Mouse (Mus musculus): Measurements from ENCODE around the gene Chn2. TPM values are rescaled to one million over a fixed set of nuclear protein-coding genes. Genes with fewer than 3 reads are reported as not detected.
A peak's percentile ranks its signal among the peaks of the same experiment; 100 is the strongest.

Chn2 gene
- polyA plus RNA-seq, 1 experiment from 2014 or later = 12.4 TPM

DNA sequence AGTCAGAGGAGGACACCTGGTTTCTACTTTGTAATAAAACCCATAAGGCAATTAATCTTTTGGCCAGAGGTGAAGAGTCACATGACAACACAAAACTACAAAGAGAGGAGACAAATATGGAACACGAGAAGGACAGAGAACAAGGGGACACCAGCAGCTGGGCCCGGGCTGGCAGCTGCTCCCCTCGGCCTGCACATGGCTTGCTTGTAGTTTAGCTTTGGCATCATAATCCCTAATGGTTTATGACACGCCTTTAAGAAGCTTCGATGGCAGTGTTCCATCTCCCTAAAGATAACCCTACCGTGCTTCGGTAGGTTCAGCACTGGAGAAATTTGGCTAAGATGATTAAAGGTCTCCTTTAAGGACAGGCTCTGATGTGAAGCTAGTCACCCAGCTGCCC is 225.2 kb downstream of the Chn2 start:
- Histone ChIP-seq H3K4me2 (replicated peaks) (no peak overlapping the region), H3K9ac (no peak overlapping the region), H3K4me1 (no peaks in the 10 kb centered on the region), H3K4me3 (no peak overlapping the region), H3K9me3 (no peaks in the 10 kb centered on the region), H3K27me3 (no peaks in the 10 kb centered on the region), H3K27ac (no peak overlapping the region), H3K36me3 (no peaks in the 10 kb centered on the region)
- WGBS = 50% methylated on average over 7 of the region's 7 CpGs
- peak; percentile 40; the same call in 1 of the 2 replicates for ATAC-seq (ENCODE audit: low FRiP score, low read depth)

GRCm38 (mm10) chr6:54265384-54265783 is 226.0 kb downstream of the Chn2 start:
- ATAC-seq (ENCODE audit: low FRiP score, low read depth) = no peak
- WGBS = 93% methylated on average over 6 of the region's 6 CpGs

DNA sequence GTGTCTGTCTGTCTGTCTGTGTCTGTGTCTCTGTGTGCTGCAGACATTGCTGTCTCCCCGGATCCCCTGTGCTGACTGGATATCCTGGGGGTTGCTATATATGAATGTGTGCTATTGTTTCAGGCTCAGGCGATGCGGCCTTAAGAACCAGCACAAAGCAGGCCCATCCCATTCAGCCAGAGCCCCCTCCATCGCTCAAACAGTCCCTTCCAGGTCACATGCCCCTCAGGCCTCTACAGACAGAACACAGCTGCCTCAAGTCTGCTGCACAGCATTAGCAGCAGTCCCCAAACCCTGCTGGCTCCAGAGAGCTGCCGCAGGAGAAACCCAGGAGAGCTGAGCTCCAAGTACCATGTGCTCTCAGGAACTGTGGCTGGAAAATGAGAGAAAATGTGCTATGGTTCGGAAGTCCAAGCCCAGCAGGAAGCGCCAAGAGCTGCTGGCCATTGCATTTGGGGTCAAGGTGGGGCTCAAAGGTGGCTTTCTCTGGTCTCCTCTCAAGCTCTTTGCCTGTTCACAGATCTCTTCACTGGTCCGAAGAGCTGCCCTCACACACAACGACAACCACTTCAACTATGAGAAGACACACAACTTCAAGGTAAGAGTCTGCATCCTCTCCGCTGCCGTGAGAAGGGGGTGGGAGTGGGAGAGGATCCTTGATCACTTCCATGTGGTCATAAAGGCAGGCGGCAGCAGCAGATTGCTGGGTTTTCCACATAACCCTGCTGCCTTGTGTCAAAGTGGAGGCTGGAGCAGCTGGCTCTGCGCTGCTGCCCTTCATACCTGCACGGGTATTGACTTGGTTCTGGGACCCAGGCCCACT is 233.4 kb downstream of the Chn2 start:
- peak overlapping the region; percentile 29 for H3K4me2 ChIP-seq (replicated peaks)
- H3K36me3 ChIP-seq = no peaks in the 10 kb centered on the region
- peaks cover 43% of the 10 kb centered on the region for H3K4me1 ChIP-seq
- H3K27ac ChIP-seq = peak overlapping the region; percentile 55
- WGBS = 34% methylated on average over 14 of the region's 14 CpGs
- no peaks in the 10 kb centered on the region for H3K9me3 ChIP-seq
- no peaks in the 10 kb centered on the region for H3K27me3 ChIP-seq
- H3K4me3 ChIP-seq = peak overlapping the region; percentile 5
- H3K9ac ChIP-seq = 0 out of 2 replicates have a peak overlapping the region, but pooled peaks have one; percentile 19
- peak; percentile 77 for ATAC-seq (ENCODE audit: low FRiP score, low read depth)

More at GRCm38 (mm10) chr6:54265384-54265783, 226.0 kb downstream of the Chn2 start:
- Histone ChIP-seq H3K4me2 (replicated peaks) (no peak overlapping the region), H3K27ac (no peak overlapping the region), H3K27me3 (no peaks in the 10 kb centered on the region), H3K9me3 (no peaks in the 10 kb centered on the region), H3K9ac (no peak overlapping the region), H3K36me3 (no peaks in the 10 kb centered on the region), H3K4me3 (no peak overlapping the region), H3K4me1 (no peaks in the 10 kb centered on the region)

- 0 out of 2 replicates have a peak overlapping the region, but pooled peaks have one; percentile 19 for H3K9ac ChIP-seq
- H3K4me2 ChIP-seq (replicated peaks) = peak overlapping the region; percentile 29
- H3K4me3 ChIP-seq = peak overlapping the region; percentile 5
- peaks cover 49% of the 10 kb centered on the region for H3K4me1 ChIP-seq
- H3K27me3 ChIP-seq = no peaks in the 10 kb centered on the region
- no peaks in the 10 kb centered on the region for H3K9me3 ChIP-seq
- 0 out of 2 replicates have a peak, but pooled peaks have one; percentile 4 for ATAC-seq (ENCODE audit: low FRiP score, low read depth)
- H3K27ac ChIP-seq = no peak overlapping the region
- WGBS = 38% methylated on average over 6 of the region's 6 CpGs
- no peaks in the 10 kb centered on the region for H3K36me3 ChIP-seq
These were observed 234.0 kb downstream of the Chn2 start for GRCm38 (mm10) chr6:54273379-54273730.

GRCm38 (mm10) chr6:54277234-54277633 is 237.9 kb downstream of the Chn2 start:
- no peak overlapping the region for H3K27ac ChIP-seq
- H3K9ac ChIP-seq = no peak overlapping the region
- H3K4me3 ChIP-seq = no peak overlapping the region
- H3K4me2 ChIP-seq (replicated peaks) = no peak overlapping the region
- no peak for ATAC-seq (ENCODE audit: low FRiP score, low read depth)
- WGBS = 89% methylated on average over 4 of the region's 4 CpGs
- H3K4me1 ChIP-seq = peaks cover 54% of the 10 kb centered on the region
- H3K9me3 ChIP-seq = no peaks in the 10 kb centered on the region
- no peaks in the 10 kb centered on the region for H3K27me3 ChIP-seq
- H3K36me3 ChIP-seq = no peaks in the 10 kb centered on the region

GRCm38 (mm10) chr6:54277828-54278227 is 238.5 kb downstream of the Chn2 start:
- no peak overlapping the region for H3K4me3 ChIP-seq
- peaks cover 48% of the 10 kb centered on the region for H3K4me1 ChIP-seq
- no peak overlapping the region for H3K27ac ChIP-seq
- no peaks in the 10 kb centered on the region for H3K27me3 ChIP-seq
- WGBS = 68% methylated on average over 5 of the region's 5 CpGs
- no peaks in the 10 kb centered on the region for H3K9me3 ChIP-seq
- H3K36me3 ChIP-seq = no peaks in the 10 kb centered on the region
- peak; percentile 58 for ATAC-seq (ENCODE audit: low FRiP score, low read depth)
- H3K4me2 ChIP-seq (replicated peaks) = no peak overlapping the region
- H3K9ac ChIP-seq = no peak overlapping the region

DNA sequence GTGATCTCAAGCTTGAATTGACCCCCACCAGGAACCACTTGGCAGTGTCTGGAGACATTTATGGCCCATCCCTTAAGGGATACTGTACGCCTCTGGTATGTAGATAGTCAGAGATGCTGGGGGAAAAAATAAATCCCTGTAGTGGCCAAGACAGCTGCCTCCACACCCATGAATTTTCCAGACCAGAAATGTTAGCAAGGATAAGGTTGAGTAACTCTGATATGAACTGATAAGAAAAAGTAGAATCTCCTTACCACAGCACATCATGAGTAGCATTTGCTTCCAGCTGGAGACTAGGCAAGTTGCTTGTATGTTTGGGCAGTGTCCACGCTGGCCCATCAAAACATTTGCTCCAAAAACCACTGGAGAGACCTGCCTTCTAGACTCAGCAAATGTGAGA is 239.3 kb downstream of the Chn2 start:
- no peak overlapping the region; the same call in 1 of the 2 replicates for H3K27ac ChIP-seq
- 78% methylated on average over 2 of the region's 2 CpGs for WGBS
- no peak overlapping the region for H3K9ac ChIP-seq
- no peaks in the 10 kb centered on the region for H3K9me3 ChIP-seq
- H3K4me1 ChIP-seq = peaks cover 41% of the 10 kb centered on the region
- H3K27me3 ChIP-seq = no peaks in the 10 kb centered on the region
- H3K4me3 ChIP-seq = no peak overlapping the region
- H3K4me2 ChIP-seq (replicated peaks) = no peak overlapping the region
- H3K36me3 ChIP-seq = no peaks in the 10 kb centered on the region
- no peak for ATAC-seq (ENCODE audit: low FRiP score, low read depth)

- 0 out of 2 replicates have a peak overlapping the region, but pooled peaks have one; percentile 10 for H3K27ac ChIP-seq
- WGBS = 61% methylated on average over 11 of the region's 11 CpGs
- H3K36me3 ChIP-seq = no peaks in the 10 kb centered on the region
- H3K9me3 ChIP-seq = no peaks in the 10 kb centered on the region
- H3K4me2 ChIP-seq (replicated peaks) = no peak overlapping the region
- no peak overlapping the region for H3K9ac ChIP-seq
- H3K4me1 ChIP-seq = peaks cover 33% of the 10 kb centered on the region
- no peak overlapping the region for H3K4me3 ChIP-seq
- ATAC-seq (ENCODE audit: low FRiP score, low read depth) = no peak
- H3K27me3 ChIP-seq = no peaks in the 10 kb centered on the region
These were observed 240.0 kb downstream of the Chn2 start for GRCm38 (mm10) chr6:54279391-54279790.

DNA sequence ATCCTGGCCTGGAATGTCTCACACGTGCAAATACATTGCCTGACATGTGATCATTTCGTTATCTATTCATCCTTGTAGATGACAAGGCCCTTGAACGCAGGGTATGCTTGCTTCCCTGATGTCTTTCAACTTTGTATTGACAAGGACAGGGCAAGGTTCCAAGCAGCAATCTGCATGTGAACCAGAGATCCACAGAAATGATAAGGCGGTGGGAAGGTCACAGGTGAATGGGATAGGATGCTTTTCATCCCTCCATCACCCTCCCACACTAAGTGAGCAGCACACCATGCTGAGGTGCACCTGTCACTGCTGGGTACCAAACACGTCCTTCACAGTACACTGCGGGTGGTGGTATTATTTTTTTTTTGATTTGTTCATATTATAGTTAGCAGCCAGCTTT is 240.9 kb downstream of the Chn2 start:
- no peaks in the 10 kb centered on the region for H3K9me3 ChIP-seq
- no peak overlapping the region for H3K9ac ChIP-seq
- H3K4me1 ChIP-seq = peaks cover 29% of the 10 kb centered on the region
- no peak overlapping the region for H3K4me2 ChIP-seq (replicated peaks)
- ATAC-seq (ENCODE audit: low FRiP score, low read depth) = no peak
- H3K27ac ChIP-seq = no peak overlapping the region
- no peak overlapping the region for H3K4me3 ChIP-seq
- no peaks in the 10 kb centered on the region for H3K36me3 ChIP-seq
- no peaks in the 10 kb centered on the region for H3K27me3 ChIP-seq
- WGBS = 88% methylated on average over 6 of the region's 6 CpGs

DNA sequence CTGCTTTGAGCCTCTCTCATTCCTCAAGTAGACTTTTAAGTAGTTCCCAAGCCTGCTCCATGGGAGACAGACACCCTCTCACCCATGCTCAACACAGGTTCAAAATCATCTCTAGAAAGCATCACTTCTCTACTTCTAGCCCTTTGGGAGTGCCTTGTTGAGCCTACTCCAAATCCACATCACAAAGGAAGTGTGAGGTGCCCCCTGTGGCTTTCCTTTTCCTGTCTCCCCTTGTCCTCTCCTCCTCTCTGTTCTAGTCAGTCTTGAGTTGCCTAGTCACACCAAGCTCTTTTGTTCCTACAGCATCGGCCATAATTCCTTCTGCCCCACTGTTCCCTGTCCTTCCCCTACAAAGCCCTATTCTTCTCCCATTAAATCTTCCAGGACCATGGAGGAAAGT is 243.9 kb downstream of the Chn2 start:
- peaks cover 19% of the 10 kb centered on the region for H3K4me1 ChIP-seq
- H3K9me3 ChIP-seq = no peaks in the 10 kb centered on the region
- WGBS = 69% methylated on average over 1 of the region's 1 CpGs
- no peak overlapping the region for H3K4me2 ChIP-seq (replicated peaks)
- H3K9ac ChIP-seq = no peak overlapping the region
- no peak overlapping the region for H3K27ac ChIP-seq
- no peak overlapping the region for H3K4me3 ChIP-seq
- no peak for ATAC-seq (ENCODE audit: low FRiP score, low read depth)
- no peaks in the 10 kb centered on the region for H3K27me3 ChIP-seq
- H3K36me3 ChIP-seq = no peaks in the 10 kb centered on the region

- H3K27ac ChIP-seq = no peak overlapping the region
- no peak overlapping the region for H3K9ac ChIP-seq
- H3K36me3 ChIP-seq = no peaks in the 10 kb centered on the region
- H3K9me3 ChIP-seq = no peaks in the 10 kb centered on the region
- H3K27me3 ChIP-seq = no peaks in the 10 kb centered on the region
- ATAC-seq (ENCODE audit: low FRiP score, low read depth) = no peak
- H3K4me3 ChIP-seq = no peak overlapping the region
- peaks cover 12% of the 10 kb centered on the region; the same call in 1 of the 2 replicates for H3K4me1 ChIP-seq
- no peak overlapping the region for H3K4me2 ChIP-seq (replicated peaks)
- WGBS = 84% methylated on average over 12 of the region's 12 CpGs
These were observed 244.9 kb downstream of the Chn2 start for GRCm38 (mm10) chr6:54284167-54284711.

DNA sequence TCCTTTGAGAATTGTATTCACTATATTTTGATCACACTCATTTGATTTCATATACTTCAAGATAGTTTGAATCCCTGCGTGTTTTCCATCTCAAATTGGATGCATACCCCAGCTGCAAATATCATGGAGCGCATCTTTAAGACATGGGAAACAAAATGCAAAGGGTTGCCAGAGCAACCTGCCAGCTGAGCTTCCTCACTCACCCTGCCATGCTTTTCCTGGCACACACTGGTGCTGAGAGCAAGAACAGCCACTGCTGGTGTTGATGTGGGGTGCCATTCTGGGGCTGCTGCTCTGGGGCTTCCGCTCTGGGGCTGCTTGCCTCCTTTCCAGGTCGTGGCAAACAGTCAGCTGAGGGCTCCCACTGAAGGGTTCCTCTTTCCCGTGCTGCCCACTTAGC is 247.5 kb downstream of the Chn2 start:
- no peak overlapping the region for H3K27ac ChIP-seq
- peaks cover 6% of the 10 kb centered on the region; the same call in 1 of the 2 replicates for H3K4me1 ChIP-seq
- no peak overlapping the region for H3K9ac ChIP-seq
- no peak overlapping the region for H3K4me2 ChIP-seq (replicated peaks)
- ATAC-seq (ENCODE audit: low FRiP score, low read depth) = no peak
- H3K27me3 ChIP-seq = no peaks in the 10 kb centered on the region
- H3K36me3 ChIP-seq = no peaks in the 10 kb centered on the region
- 86% methylated on average over 5 of the region's 5 CpGs for WGBS
- H3K9me3 ChIP-seq = no peaks in the 10 kb centered on the region
- no peak overlapping the region for H3K4me3 ChIP-seq
